Mouse (Mus musculus) CH12.LX (cell line): ENCODE data around the gene Gm10762.
A peak's percentile ranks its signal among the peaks of the same experiment; 100 is the strongest.

Experiments
- CTCF ChIP-seq, 2 experiments: IDR thresholded peaks in 1 of 2; conservative IDR thresholded peaks in 1 of 2; 2 replicates each; pipeline ENCODE4 v1.5.1; 2011 to 2012; ENCODE audit warnings: low read depth in 2 of 2, low read length in 2 of 2, improper control_type of control experiment in 1 of 2, inconsistent platforms in 1 of 2, mild to moderate bottlenecking in 1 of 2, moderate library complexity in 1 of 2
- EP300 ChIP-seq: IDR thresholded peaks from 2 replicates; pipeline ENCODE4 v1.6.1; 2011; ENCODE audit warnings: low read length, improper control_type of control experiment
- ETS1 ChIP-seq: conservative IDR thresholded peaks from 2 replicates; pipeline ENCODE4 v1.6.1; 2012; ENCODE audit warnings: low read depth, mild to moderate bottlenecking, inconsistent platforms, low read length, improper control_type of control experiment, moderate library complexity
- MAX ChIP-seq: IDR thresholded peaks from 2 replicates; pipeline ENCODE4 v1.6.1; 2011; ENCODE audit warnings: low read length, improper control_type of control experiment
- ZNF384 ChIP-seq: IDR thresholded peaks from 2 replicates; pipeline ENCODE4 v1.6.1; 2012; ENCODE audit warnings: low read depth, low read length, improper control_type of control experiment, inconsistent platforms

GRCm38 (mm10) chr2:128947962-128948588, 19.4 kb downstream of the Gm10762 start:
- peak; percentile 68 to 89 for TF ChIP-seq CTCF (conservative IDR thresholded peaks at IDR 0.05 in 1 of 2, IDR thresholded peaks at IDR 0.05 in 1 of 2; ENCODE audit: low read depth in 2 of 2, low read length in 2 of 2)
- TF ChIP-seq ETS1: no peak
- no peak for TF ChIP-seq ZNF384
- no peak for TF ChIP-seq EP300
- no peak for TF ChIP-seq MAX
